Mouse (Mus musculus): ENCODE data around the gene Alb. TPM values are rescaled to one million over a fixed set of nuclear protein-coding genes. Genes with fewer than 3 reads are reported as not detected.

Alb gene
- total RNA-seq, 4 experiments from 2014 or later, result 0.18 to 11.6 (median 0.34) TPM; not detected in 1

DNA sequence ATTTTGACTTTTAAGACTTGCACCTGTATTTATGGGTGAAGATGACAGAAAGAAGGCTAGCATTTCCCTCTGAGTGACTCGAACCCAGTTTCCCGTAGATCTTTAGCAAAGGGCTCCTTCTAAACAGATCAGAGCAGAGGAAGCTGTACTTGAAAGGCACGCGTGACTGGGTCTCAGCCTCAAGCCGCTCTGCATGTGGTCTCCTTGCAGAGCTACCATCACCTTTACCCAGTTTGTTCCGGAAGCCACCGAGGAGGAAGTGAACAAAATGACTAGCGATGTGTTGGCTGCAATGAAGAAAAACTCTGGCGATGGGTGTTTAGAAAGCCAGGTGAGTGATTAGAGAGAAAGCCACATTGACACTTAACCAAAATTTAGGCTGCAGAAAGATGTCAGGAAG is 31.7 kb downstream of the Alb start:
- no peak for DNase-seq (ENCODE audit: low spot score in 2 of 2)

DNA sequence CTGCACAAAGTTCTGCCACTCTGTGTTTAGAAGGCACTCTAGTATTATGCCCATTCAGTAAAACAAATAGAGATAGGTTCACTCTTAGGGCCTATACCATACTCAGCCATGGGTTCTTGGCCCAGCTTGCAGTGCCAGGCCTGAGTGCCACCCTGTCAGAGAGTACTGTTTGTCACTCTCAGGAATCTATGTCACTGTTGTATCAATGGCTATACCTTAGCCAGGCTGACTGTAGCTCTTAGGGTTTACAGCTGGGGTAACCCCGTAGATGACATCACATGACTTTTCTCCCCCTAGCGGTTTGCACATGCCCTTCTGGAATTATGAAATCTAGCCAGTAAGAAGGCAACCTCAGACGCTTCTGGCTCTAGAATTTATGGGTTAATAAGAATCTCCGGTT is 33.6 kb downstream of the Alb start:
- no peak for DNase-seq (ENCODE audit: low spot score in 2 of 2)

DNA sequence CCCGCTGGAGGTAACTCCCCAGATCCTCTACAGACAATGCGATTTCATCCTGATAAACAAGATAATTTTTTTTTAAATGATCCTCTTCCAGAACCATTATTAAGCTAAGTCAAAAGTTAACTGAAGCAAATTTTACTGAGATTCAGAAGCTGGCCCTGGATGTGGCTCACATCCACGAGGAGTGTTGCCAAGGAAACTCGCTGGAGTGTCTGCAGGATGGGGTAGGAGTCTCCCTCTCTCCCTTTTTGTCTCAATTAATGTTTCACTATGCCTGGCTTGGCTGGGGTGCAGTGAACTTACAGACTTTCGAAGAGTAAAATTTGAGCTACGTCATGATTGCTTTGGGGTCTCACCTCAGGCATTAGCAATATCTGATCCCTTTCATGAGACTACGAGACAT is 38.8 kb downstream of the Alb start:
- DNase-seq (ENCODE audit: low spot score in 2 of 2), result no peak

DNA sequence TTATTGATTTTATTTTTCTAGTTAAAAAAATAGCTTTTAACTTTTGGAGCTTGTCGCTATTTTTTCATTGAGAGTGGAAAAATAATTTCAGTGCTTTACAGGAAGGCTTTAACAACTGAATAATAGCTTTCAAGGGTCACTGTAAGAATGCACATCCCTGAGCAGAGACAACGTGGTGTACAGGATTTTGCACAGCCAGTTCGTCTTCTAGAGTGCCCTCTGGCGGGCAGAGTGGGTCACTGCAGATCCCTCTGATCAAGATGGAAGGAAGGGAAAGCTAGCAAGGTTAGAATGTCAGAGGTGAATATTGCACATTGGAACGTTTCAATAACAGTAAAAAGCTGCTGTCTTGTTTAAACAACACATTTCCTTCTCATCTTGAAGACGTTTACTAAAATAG is 40.0 kb downstream of the Alb start:
- peak; percentile 8 to 12 for DNase-seq (ENCODE audit: low spot score in 2 of 2)

DNA sequence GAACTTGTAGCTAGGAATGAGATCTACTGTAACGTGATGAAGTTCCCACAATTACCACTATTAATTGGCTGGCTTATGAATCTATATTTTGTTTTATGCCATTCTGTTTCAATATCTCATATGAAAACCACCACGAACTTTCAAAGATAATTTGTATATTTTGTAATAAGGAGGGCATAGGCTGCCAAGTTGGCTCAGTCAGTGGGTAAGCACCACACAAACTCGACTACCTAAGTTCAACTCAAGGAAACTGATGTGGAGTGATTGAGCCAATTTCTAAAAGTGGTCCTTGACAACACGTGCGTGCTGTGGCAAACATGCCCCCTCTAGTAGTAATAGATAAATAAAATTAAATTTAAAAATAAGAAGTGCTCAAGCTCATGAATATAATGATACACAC is 41.1 kb downstream of the Alb start:
- DNase-seq (ENCODE audit: low spot score in 2 of 2), result no peak

DNA sequence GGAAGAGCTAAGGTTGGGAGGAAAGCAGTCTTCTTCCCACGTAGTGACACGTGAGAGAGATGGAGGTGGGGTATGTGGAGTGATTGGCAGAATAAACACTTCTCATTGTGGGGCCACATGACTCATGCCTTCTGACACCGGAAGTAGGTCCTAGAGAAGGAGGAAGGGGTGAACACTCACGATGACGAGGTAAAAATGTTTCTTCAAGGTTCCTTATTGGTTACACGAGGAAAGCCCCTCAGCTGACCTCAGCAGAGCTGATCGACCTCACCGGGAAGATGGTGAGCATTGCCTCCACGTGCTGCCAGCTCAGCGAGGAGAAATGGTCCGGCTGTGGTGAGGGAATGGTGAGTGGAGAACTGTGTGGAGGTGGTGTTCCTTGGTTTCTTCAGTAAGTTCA is 44.0 kb downstream of the Alb start:
- DNase-seq (ENCODE audit: low spot score in 2 of 2), result no peak

DNA sequence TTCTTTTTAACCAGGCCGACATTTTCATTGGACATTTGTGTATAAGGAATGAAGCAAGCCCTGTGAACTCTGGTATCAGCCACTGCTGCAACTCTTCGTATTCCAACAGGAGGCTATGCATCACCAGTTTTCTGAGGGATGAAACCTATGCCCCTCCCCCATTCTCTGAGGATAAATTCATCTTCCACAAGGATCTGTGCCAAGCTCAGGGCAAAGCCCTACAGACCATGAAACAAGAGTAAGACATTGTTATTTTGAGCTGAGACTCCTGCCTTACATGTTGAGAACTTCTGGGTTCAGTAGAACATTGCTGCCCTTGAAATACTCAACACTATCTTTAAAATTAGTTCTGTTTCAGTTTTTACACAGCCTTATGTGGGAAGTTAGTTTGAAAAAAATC is 45.8 kb downstream of the Alb start:
- DNase-seq (ENCODE audit: low spot score in 2 of 2), result no peak

DNA sequence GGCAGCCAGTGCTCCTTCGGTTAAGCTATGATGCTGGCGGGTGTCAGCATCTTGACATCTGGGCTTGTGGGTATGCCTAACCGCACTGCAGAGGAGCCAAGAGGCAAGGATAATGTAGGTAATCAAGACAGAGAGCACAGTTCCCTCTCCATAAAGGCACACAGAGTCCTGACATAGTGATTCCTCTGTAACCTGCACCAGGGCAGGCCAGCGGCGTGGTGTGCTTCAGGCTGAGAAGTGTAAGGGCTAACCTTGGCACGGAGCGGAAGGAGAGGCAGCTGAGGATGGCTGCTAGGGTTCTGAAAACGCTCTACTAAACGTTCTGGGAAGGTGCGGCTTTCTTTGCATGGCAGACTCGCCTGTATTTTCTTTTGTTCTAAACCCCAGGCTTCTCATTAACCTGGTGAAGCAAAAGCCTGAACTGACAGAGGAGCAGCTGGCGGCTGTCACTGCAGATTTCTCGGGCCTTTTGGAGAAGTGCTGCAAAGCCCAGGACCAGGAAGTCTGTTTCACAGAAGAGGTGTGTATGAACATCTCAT is 46.8 kb downstream of the Alb start:
- no peak for DNase-seq (ENCODE audit: low spot score in 2 of 2)

DNA sequence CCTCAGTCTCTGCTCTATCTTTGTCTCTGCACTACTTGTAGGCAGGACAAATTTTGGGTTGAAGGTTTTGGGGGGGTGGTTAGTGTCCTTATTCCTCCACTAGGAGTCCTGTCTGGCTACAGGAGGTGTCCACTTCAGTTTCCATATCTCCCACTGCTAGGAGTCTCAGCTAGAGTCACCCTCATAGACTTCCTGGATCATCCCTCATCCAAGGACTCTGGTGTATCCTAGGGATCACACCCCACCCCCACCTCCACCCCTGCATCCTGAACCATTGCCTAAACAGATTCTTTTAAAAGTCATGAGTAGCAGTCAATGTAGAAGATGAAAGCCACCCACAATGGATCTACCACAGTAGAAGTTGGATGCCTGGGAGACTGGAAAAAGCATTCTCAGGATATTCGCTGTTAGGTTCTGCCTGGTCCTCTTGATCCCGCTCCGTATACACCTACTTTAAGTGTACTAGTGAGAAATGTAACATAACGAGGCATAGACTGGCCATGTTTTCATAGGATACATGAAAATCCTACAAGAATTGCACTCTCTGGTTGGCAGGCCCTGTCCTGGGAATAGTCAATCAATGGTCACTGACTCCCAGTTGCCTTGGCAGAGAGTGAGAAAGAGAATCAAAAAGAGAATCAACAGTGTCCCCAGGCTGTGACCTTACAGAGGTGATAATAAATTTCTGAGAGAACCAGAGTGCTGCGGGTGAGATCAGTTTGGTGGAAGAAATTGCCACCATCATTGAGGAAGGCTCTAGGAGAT is 49.3 kb downstream of the Alb start:
- DNase-seq (ENCODE audit: low spot score in 2 of 2), result no peak

DNA sequence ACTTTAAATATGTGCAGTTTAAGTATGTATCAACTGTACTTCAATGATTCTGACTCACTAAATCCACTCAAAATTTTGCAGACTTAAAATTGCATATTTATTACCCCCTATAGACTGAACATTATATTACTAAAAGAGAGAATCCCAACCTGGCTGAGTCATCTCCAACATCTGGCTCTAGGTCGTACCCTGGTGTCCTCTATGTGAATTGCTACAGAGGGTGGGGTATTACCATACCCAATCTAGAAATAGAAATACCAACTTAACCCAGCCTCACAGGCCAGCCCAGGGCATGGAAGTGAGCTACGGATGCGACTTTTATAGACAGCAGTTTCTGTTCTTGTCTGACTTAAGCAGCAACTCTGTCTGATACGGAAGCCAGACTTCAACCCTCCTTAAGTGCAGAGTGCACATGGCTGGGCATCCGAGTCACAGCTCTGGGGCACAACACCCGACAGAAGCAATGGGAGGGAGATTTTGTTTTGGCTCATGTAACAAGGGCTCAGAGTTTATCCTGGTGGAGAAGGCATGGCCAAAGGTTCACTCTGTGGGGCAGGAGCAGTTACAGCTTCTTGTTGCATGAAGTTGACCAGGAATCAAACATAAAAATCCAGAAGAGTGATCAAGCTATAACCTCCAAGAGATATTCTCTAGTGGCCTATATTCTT is 51.7 kb downstream of the Alb start:
- DNase-seq (ENCODE audit: low spot score in 2 of 2), result no peak

DNA sequence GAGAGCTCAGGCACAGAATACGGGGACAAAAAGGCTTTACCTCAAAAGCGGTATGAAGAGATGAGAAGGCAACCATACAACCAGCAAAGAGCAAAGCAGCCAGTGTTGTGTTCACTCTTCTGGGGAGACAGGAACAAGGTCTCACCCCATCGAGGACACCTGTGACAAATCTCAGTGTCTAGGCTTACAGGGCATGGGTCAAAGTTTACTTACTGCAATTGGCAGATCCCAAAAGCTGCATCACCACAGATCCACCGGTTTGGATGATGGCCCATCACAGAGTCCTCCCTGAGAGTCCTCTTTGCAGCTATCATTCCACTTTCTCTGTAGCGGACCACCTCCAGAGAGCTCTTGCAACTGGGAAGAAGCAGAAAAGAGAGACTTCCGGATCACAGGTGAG is 54.9 kb downstream of the Alb start:
- no peak for DNase-seq (ENCODE audit: low spot score in 2 of 2)

DNA sequence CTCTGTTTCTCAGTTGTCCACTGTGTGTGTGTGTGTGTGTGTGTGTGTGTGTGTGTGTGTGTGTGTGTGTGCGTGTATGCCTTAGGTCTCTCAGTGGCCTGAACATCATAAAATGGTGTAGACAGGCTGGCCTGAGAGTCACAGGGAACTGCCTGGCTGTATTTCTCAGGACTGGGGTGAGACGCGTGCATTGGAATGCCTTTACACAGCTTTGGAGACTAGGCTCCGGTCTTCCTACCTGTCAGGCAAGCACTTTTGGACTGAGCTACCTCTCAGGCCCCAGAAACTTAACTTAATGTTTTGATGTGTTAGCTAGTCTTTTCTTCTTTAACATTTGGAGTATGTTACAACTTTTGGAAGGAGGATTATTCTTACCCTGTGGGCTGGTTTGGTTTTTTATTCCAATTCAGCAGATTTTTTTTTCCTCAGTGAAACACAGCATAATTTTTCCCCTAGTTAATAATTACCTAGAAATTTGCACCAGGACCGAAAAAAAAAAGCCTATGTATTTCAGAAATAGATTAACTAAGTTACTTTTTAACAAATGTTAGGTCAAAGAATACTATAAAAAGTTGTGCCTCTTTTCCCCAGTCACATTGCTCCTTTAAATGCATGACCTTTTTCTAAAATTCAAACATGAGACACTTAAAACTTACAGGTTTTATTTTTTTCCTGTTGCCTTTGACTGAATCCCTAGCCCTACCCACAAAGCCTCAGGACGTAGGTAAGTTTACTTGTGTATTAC is 57.8 kb downstream of the Alb start, which contains the start of gene Afm:
Gene Afm (plus strand): TSS at position 577 of the 745 bp plus-strand sequence.
- DNase-seq (ENCODE audit: low spot score in 2 of 2), result no peak

Other genes starting within 250 kb of the Alb start
- 10 to 100 TPM in 1 of 4 experiments, 1 to 10 TPM in 3; 7.6 to 10.3 (median 9.1) TPM for gene Cox18, start 236.9 kb upstream of the Alb start, total RNA-seq (2022)
- gene Ankrd17, start 94.3 kb upstream of the Alb start, total RNA-seq (2022), result 10 to 100 TPM; 46.3 to 52.5 (median 48.1) TPM
- under 1 TPM; 0.19 to 0.46 (median 0.31) TPM for gene Gm9958, start 93.7 kb upstream of the Alb start, total RNA-seq (2022)
- gene Afp, start 29.8 kb downstream of the Alb start, total RNA-seq (2022), result not detected
- gene Afm, start 58.0 kb downstream of the Alb start, total RNA-seq (2022), result under 1 TPM in 1 of 4 experiments, not detected in 3; 0.16 TPM
- not detected for gene 5830473C10Rik, start 100.2 kb downstream of the Alb start, total RNA-seq (2022)
- not detected for gene Rassf6, start 179.8 kb downstream of the Alb start, total RNA-seq (2022)

Data from gastrocnemius, adult 8-10 months (tissue).